Comparison of ENCODE assay signal across 1 mouse cellular context in genomic region chr13:45693534-45693933, GRCm38 (mm10).
TF ChIP-seq lines count a peak whose summit lies in the region.

No protein-coding gene starts in this region.

TF ChIP-seq in MEL, 35 proteins besides CTCF, POLR2A, EP300 and RAD21 (continued from another document):
- TF ChIP-seq ZKSCAN1 (IDR thresholded peaks at IDR 0.05; ENCODE audit: low read depth, low read length): no peak
- TF ChIP-seq ZNF384 (IDR thresholded peaks at IDR 0.05; ENCODE audit: low read depth, low read length): no peak
- peak; percentile 87 for TF ChIP-seq ETS1 (IDR thresholded peaks at IDR 0.05; ENCODE audit: low read depth, low read length)
- no peak for TF ChIP-seq UBTF (IDR thresholded peaks at IDR 0.05; ENCODE audit: borderline replicate concordance, insufficient read depth, low read depth, low read length)
- TF ChIP-seq SMC3 (IDR thresholded peaks at IDR 0.05; ENCODE audit: low read depth, low read length): no peak
- TF ChIP-seq TCF12 (IDR thresholded peaks at IDR 0.05; ENCODE audit: low read depth, low read length): peak; percentile 74
- no peak for TF ChIP-seq ZMIZ1 (IDR thresholded peaks at IDR 0.05; ENCODE audit: low read depth, low read length)
- TF ChIP-seq GABPA (IDR thresholded peaks at IDR 0.05; ENCODE audit: low read depth, low read length): no peak
- TF ChIP-seq CHD1 (IDR thresholded peaks at IDR 0.05; ENCODE audit: low read depth, low read length): no peak
- no peak for TF ChIP-seq POLR2AphosphoS2 (IDR thresholded peaks at IDR 0.05; ENCODE audit: low read length)
